Mouse (Mus musculus): ENCODE measurements at regions not wholly inside any gene's neighbourhood (a gene's known extent, or its start where the extent isn't known, plus 50 kb on each side); places are given as distances from the start of the nearest gene placed in this dataset.

DNA sequence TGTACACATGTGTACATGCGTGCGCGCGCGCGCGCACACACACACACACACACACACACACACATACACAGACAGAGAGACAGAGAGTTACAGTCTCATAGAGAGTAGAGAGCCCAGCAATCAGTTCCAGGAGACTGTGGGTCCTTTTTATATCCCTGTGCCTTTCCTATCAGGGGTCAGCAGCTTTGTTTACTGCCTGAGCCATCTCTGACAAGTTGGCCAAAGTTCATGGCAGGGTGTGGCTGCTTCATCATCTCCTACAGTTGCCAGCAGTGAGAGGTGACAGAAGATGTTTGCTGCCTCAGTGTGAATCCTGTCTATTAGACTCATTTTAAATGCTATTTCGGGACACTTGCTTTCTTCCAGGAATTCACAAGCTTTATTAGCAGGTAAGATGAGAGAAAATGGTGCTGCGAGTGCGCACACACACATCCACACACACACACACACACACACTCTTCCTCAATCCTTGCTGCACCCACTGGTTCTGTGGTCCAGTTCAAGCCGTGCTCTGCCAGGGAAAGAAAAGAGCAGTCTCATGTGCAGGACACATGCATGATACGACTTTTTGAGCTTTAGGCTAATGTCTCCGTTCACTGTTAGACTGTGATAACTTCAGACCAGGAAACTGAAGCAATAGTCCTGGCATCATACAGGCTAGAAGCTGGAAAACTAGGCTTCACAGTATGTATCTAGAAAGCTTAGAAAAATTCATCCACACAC lies 234.9 kb upstream of the Map3k1 start:
- DNase-seq, result no peak

DNA sequence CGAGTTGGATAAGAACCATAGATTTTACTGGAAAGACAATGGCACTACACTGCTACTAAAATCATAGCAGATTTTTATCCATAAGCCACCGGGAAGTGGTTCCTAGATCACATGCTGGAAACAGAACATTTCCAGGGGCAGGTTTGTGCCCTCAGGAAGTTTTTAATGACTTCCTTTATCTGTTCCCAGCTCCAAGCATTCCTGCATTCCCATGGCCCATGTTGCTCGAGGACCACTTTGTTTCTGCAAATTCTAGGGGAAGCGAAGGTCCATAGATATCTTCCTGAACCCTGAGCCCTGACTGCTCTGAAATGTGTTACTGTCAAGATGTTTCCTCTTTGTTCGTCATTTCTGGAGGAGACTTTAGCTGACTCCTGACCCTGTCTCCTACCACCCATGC lies 235.6 kb upstream of the Map3k1 start:
- no peak for DNase-seq

DNA sequence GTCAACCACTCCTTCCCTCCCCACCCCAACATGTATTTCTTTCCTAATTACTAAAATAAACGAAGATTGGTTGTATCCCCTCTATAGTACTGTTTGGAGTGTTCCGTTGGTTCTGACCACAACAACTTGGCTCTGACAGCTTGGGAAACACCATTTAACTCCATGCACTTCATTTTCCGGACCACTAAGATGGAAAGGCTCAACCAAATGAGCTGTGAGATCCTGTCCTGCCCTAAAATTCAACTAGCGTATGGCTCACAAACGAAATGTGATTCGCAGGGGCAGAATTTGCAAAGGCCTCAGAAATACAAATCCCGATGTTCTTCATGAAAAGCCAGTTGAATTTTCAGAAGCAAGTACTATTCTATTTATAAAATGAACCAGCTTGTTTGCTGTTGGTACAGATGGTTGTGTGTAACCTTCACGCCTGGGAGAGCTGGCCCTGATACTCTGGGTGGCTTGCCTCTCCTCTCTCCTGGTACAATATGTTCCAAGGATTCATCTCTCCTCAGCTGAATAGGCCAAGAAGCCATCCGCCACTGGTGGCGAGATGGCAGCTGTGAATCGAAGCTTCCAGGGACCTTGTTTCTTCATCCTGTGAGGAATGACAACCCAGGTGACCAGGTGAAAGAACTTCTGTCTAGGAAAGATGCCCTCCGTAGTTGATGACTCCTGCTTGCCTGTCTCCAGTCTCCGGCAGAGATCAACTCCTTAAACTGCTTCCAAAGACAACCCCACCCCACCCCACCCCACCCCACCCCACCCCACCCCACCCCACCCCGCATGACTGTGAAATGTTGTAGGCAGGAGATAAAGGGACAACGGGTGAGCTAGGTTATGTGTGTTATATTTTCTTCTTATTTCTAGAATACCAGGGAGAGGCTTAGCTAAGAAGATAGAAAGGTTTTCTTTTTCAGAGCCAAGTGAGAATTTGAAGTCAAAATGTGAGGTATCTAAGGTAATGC lies 237.7 kb upstream of the Map3k1 start:
- DNase-seq, result no peak

DNA sequence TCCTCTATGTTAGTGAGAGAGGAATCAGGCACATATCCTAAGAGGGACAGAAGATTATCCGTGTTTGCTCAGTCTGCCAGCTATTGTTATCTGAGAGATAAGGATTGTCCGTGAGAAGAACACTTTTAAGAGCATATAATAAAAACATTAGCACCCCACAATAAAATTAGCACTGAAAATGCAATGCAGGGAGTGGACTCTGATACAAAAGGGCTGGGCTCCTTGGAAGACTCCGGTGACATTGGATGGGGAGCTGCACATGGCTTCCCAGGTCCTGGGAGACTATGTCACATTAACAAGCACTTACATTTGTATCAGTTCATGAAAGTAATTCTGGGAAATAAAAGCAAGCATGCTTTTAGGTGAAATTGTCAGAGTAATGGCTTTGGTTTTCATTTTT lies 238.6 kb upstream of the Map3k1 start:
- DNase-seq, result no peak

DNA sequence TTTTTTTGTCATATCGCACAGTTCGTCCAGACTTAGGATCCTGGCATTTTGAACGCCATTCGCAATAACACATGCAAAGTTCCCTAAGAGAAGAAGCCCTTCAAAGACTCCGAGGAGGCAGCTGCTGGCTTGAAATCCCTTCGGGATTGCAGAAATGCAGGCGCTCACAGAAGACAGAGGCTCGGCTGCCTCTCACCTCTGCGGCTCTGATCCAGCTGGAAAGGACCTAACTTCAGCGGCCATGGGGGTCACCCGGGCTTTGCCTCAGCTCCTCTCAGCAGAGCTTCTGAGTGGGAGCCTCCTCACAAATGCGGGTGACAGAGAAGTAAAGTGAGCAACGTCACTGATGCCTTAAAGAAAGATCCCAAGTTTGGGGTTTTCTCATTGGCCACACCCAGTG lies 239.1 kb upstream of the Map3k1 start:
- DNase-seq, result no peak

- DNase-seq, result no peak
Observed at GRCm38 (mm10) chr13:112048327-112048726, 239.5 kb upstream of the Map3k1 start.

DNA sequence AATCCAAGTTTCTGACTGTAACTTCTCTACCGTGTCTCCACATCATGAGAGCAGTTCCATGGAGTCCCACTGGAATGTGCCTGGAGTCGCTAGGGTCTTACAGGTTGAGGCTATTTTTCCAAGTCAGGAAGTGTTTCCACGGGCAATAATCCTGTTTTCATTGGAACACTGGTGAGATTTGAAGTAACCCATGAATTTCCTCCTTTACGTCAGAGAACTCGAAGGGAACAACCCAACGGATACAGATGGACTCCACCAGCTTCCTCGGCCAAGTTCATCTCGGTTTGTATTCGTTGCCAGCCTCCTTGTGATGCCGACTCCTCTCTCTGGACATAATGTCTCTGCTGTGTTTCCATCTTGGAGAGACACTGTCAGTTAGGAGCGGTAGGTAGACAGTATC lies 237.4 kb upstream of the Ankrd55 start:
- no peak for DNase-seq

DNA sequence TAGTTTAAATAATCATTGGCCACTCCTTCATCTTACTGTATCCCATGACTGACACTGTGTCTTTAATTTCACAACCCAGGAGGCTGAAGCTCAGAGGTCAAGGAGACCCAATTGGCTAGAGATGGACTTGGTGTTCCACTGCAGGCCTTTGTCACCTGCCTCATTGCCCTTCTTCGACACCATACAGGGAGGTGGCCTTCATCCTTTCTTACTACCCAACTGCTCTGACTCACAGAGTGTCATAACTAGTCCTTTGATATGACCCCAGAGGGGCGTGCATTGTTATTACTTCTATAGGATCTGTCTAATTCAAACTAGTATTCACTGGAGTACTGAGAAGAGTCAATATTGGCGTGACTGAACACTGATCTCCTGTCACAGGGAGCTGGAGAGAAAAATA lies 236.2 kb upstream of the Ankrd55 start:
- no peak for DNase-seq

DNA sequence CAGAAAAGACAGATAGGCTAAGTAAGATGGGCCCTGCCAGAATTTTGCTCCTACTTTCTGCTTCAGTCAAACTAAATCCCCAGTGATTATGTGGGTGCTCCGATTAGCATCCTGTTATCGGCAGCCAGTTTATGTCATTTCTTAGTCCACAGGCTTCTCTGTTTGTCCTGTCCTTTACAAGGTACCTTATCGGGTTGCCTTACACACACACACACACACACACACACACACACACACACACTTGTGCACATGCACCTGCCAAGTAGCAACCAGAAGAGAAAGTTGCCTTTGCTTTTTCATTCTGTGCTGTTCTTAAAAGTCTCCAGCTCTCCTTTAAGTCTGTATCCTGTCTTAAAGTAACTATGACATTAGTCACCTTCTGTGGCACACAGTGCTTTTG lies 235.8 kb upstream of the Ankrd55 start:
- no peak for DNase-seq

DNA sequence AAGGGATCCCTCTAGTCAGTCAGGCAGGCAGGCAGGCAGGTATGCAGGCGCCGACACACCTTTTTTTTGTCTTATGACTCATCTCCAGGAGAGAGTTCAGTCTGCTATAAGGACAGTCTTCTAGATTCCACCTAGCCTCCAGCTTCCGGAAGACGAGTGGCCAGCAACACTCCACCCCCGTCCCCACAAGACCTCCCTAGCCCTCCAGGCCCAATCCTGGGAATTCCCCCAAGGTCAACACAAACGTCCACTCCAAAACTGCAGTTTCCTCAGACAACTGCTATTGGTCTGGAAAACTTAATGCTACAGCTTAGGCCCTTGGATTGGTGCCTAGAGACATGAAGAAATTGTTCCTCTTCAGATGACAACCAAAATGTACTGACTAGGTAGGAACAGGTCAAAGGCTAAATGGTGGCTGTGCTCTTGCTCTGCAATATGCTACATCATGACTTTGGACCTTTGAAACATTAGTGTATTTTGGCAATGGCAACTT lies 233.3 kb upstream of the Ankrd55 start:
- no peak for DNase-seq

GRCm38 (mm10) chr13:112058218-112058617 lies 230.0 kb upstream of the Ankrd55 start:
- no peak for DNase-seq

DNA sequence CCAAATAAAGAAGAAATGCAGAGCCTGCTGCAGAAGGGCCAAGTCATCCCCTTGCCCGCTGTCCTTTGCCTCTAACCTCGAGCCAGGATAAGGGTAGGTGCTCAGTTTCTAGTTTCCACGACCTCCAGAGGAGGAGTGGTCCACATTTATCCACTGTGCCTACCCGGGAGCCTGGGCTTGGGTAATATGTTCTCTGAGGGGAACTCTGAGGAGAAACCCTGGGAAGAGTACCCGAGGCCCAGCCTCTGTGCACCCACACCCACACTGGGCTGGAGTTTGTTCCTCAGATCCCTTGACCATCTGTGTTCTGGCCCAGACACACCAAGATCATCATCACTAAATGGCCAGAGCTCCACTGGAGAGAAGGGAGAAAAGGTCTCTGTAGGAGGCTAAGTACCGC lies 229.5 kb upstream of the Ankrd55 start:
- DNase-seq, result no peak

GRCm38 (mm10) chr13:112062024-112062423 lies 226.2 kb upstream of the Ankrd55 start:
- DNase-seq, result no peak

DNA sequence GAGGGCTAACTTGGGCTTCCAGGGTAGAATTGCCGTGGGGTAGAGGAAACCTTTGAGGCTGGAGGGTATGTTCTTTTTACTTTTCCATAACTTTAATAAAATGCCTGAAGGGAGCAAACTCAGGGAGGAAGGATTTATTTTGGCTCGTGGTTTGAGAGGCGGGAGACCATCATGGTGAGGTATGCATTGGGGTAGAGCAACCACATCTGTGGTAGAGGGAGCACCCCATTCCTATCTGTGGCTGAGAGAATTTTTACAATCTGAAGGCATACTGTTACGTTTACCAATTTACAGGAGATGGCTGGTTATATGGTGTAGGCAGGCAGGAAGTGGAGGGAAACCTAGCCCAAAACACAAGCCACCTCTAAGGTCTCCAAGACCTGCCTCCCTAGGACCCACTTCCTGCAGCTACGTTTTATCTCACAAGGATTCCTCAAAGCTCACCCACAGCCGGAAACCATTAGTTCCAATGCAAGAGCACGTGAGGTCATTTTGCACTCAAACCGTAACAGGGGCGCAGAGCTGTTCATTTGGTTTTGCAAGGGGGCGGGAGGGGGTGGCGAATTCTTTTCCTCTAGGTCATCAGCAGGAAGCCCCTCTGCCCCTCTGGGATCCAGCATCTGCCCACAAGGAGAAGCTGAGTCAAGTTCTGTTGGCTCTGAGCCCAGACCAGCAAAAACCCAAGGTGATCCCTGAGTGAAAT lies 224.7 kb upstream of the Ankrd55 start:
- peak; percentile 36 to 45 for DNase-seq

DNA sequence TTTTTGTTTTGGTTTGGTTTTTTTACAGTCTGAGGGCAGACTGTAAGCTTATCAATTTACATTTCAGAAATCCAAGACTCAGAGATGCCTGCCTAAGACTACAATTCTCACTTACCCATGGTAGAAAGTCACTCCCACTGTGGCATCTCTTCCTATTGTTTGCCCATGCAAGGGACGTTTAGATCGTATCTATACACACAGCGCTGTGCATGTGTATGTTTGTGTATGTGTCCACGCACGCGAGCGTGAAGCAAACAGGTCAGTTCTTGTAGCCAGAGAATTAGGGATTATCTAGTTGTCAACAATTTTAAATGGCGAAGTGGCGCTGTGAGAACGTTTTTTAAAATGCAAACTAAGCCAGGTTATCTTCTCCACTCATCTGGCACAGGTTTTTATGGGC lies 223.6 kb upstream of the Ankrd55 start:
- no peak for DNase-seq

- no peak for DNase-seq
Observed at GRCm38 (mm10) chr13:112067066-112067847, 221.0 kb upstream of the Ankrd55 start.

DNA sequence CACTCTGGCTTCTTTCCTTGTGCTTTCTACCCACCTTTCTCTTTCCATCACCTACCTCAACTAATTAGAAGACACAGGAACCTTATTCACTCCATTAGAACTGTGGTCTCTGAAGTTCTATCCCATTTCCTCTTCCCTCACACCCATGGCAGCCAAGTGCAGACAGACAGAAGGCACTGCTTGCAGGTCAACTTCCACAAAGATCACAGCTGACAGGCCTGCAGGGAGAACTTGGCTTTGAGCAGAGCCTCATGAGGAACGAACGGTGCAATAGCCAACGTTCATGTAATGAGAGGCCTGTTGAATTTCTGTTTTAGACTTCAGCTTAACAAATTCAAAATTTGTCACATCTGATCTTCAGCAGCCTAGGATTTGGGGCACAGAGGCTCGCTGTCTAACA lies 217.5 kb upstream of the Ankrd55 start:
- no peak for DNase-seq

GRCm38 (mm10) chr13:112071209-112071955 lies 216.9 kb upstream of the Ankrd55 start:
- no peak for DNase-seq

DNA sequence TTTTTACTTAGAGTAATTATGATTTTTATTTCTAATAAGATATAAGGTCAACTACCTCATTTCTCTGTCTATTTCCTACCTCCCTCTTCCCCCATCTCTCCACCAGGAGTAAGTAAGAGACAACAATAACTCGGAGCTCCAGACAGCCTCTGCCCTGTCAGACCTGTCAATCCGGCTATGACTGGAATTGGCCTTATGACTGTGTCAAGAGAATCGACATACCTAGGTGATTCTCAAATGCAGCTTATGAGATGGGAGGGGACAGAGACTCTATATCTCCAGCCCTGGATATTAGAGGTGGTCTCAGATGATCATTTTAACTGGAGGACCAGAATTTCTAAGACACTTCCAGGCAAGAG lies 216.3 kb upstream of the Ankrd55 start:
- DNase-seq, result no peak

GRCm38 (mm10) chr13:112073519-112074406 lies 214.5 kb upstream of the Ankrd55 start:
- DNase-seq, result no peak

Measured in thymus, postnatal 36 days (tissue).